Mouse (Mus musculus) bone marrow, adult 2 months (tissue): ENCODE data around the gene Cdc42ep5.

Source experiments
- CTCF ChIP-seq: fragments of 200-500 bp; IDR thresholded peaks from 2 replicates; pipeline ENCODE4 v1.5.1; 2011; ENCODE audit warnings: low read length, control low read depth; ENCODE audit not compliant: control insufficient read depth, insufficient read depth
- POLR2A ChIP-seq: fragments of 200-500 bp; IDR thresholded peaks from 2 replicates; pipeline ENCODE4 v1.6.1; 2011; ENCODE audit warnings: low read depth, mild to moderate bottlenecking, control low read depth, low read length, borderline replicate concordance; ENCODE audit not compliant: control insufficient read depth

GRCm38 (mm10) chr7:4147371-4147770, 17.3 kb downstream of the Cdc42ep5 start:
- TF ChIP-seq POLR2A (no peak), CTCF (no peak)
